Mouse (Mus musculus) heart, postnatal 0 days (tissue): ENCODE measurements around the gene Olfr279. TPM values are rescaled to one million over a fixed set of nuclear protein-coding genes. Genes with fewer than 3 reads are reported as not detected.

Experiments
- ATAC-seq: fragments of 200-750 bp; cut with Nextera tagmentation; 2 replicates; pipeline ENCODE4 v1.8.0; 2017; ENCODE audit warnings: low read depth, moderate number of reproducible peaks, moderate library complexity; ENCODE audit not compliant: insufficient read depth
- DNase-seq: peaks from one replicate; pipeline ENCODE4 v3.0.0-alpha.2; 2016; ENCODE audit warnings: low spot score
- H3K27ac ChIP-seq: fragments of 300-500 bp; sonication (generic); 2 replicates; pipeline ENCODE4 v1.5.1; 2014; ENCODE audit warnings: low read depth, mild to moderate bottlenecking
- H3K27me3 ChIP-seq: fragments of 300-500 bp; sonication (generic); 2 replicates; pipeline ENCODE4 v1.6.1; 2014; ENCODE audit warnings: low read length, mixed read lengths; ENCODE audit not compliant: control insufficient read depth, insufficient read depth
- H3K36me3 ChIP-seq: fragments of 300-500 bp; sonication (generic); replicated peaks from 2 replicates; pipeline ENCODE4 v1.6.1; 2014; ENCODE audit warnings: low read length, mixed read lengths; ENCODE audit not compliant: control insufficient read depth, insufficient read depth
- H3K4me1 ChIP-seq: fragments of 300-500 bp; sonication (generic); 2 replicates; pipeline ENCODE4 v1.6.1; 2014; ENCODE audit warnings: antibody characterized with exemption; ENCODE audit not compliant: control insufficient read depth, insufficient read depth
- H3K4me2 ChIP-seq: fragments of 300-500 bp; sonication (generic); 2 replicates; pipeline ENCODE4 v1.6.1; 2014; ENCODE audit warnings: low read depth, mild to moderate bottlenecking, low read length, moderate library complexity
- H3K4me3 ChIP-seq: fragments of 300-500 bp; sonication (generic); 2 replicates; pipeline ENCODE4 v1.5.1; 2014; ENCODE audit warnings: low read depth, low read length
- H3K9ac ChIP-seq: fragments of 300-500 bp; sonication (generic); replicated peaks from 2 replicates; pipeline ENCODE4 v1.6.1; 2014; ENCODE audit warnings: low read depth, low read length, mixed read lengths
- H3K9me3 ChIP-seq: fragments of 300-500 bp; sonication (generic); replicated peaks from 2 replicates; pipeline ENCODE4 v1.6.1; 2016; ENCODE audit warnings: low read length; ENCODE audit not compliant: control insufficient read depth
- CTCF ChIP-seq: IDR thresholded peaks from 2 replicates; pipeline ENCODE4 v1.5.1; 2016; ENCODE audit warnings: antibody characterized with exemption, control low read depth, low read depth
- EP300 ChIP-seq: IDR thresholded peaks from 2 replicates; pipeline ENCODE4 v1.6.1; 2016; ENCODE audit warnings: antibody characterized with exemption, low read depth
- WGBS: fragments of 180-500 bp; shearing (Covaris S2); extraction: QIAGEN DNeasy Blood & Tissue Kit; methylation state at CpG from one replicate; pipeline ENCODE4 v1.1.7; 2014; 5-methylcytosine and 5-hydroxymethylcytosine counted together
- polyA plus RNA-seq: library from polyadenylated mRNA; unstranded; fragments of >200 nt; fragmentation: Nextera tagmentation; extraction: Ambion mirVana; gene quantifications from 2 replicates; pipeline ENCODE4 v1.2.1, GENCODE M21; 2015
- total RNA-seq: library from RNA; depleted of rRNA; stranded (reverse); fragments of >200 nt; gene quantifications from 2 replicates; pipeline ENCODE4 v1.2.3, GENCODE M21; 2014; ENCODE audit warnings: low replicate concordance

Gene Olfr279
- total and polyA plus RNA-seq, 2 experiments from 2014 or later, result not detected

- peak overlapping the region; percentile 91; the same call in 1 of the 2 replicates for H3K9ac ChIP-seq
- ATAC-seq, result no peak
- H3K9me3 ChIP-seq, result no peaks in the 10 kb centered on the region
- peak overlapping the region; percentile 98; the same call in 1 of the 2 replicates for H3K27ac ChIP-seq
- DNase-seq, result no peak
- 26% methylated on average over 5 of the region's 5 CpGs for WGBS
- H3K4me2 ChIP-seq, result peak overlapping the region; percentile 90
- H3K27me3 ChIP-seq, result no peaks in the 10 kb centered on the region
- peaks cover 11% of the 10 kb centered on the region; the same call in 1 of the 2 replicates for H3K4me1 ChIP-seq
- H3K36me3 ChIP-seq, result peaks cover 42% of the 10 kb centered on the region
- peak overlapping the region; percentile 92 for H3K4me3 ChIP-seq
- TF ChIP-seq CTCF, result no peak
- TF ChIP-seq EP300, result no peak
Measured at GRCm38 (mm10) chr15:98532281-98532680, 40.1 kb downstream of the Olfr279 start.

DNA sequence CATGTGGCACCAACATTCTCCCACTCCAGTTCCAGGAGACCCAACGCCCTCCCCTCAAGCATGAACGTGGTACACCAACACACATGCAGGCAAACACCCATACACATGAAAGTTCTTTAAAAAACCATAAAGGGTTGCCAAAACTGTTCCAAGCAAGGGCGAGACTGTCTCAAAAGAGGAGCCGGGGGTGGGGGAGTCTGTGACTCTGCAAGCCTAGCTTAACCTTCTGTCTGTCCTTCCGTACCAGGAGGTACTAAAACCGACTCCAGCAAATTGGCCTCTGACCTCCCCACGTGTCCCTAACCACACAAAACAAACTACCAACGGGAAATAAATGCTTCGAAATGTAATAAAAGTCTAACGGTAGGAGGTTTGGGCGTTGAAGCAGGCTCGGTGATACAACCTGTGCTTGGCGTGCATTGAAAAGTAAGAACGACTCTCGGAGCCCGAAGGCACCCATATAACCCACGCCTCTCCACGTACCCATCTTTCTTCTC lies 40.9 kb downstream of the Olfr279 start:
- no peaks in the 10 kb centered on the region for H3K9me3 ChIP-seq
- under 1% methylated on average over 18 of the region's 18 CpGs for WGBS
- peak overlapping the region; percentile 98 for H3K27ac ChIP-seq
- H3K4me3 ChIP-seq, result peak overlapping the region; percentile 92
- DNase-seq (no peak), ATAC-seq (no peak)
- peak overlapping the region; percentile 91 for H3K9ac ChIP-seq
- H3K4me2 ChIP-seq, result peak overlapping the region; percentile 90
- TF ChIP-seq EP300 (no peak), CTCF (no peak)
- peaks cover 34% of the 10 kb centered on the region for H3K36me3 ChIP-seq
- peaks cover 11% of the 10 kb centered on the region; the same call in 1 of the 2 replicates for H3K4me1 ChIP-seq
- no peaks in the 10 kb centered on the region for H3K27me3 ChIP-seq

DNA sequence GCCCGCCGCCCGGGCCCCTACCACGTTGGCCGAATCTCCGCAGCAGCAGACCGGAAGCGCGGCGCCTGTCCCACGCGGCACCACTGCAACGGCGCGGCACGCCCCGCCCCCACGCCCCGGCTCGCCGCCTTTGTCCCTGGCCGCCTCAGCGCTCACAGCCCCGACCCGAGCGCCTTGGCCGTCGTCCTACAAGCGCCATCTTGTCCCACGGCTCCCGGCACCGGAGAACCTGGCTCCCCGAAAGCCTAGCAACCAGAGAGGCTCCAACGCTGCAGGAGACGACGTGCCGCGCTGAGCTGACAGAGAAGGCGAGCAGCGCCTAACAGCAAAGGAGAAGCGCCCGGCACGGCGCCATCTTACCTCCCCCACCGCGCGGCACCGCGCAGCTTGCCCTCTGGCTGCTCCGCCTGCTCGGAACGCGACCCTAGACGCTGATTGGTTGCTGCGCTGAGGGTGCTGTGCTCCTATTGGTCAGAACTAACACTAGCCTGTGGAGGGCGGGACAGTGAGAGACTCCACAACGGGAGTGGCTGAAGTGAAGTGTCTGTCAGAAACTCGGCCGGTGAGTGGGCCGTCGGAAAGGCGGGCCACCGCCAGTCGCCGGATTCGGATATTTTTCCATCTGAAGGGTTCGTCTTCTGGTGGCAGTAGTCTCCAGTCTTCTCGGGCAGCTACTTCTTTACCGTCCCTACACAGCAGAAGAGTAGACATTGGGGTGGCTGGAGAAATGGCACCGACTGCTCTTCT lies 41.9 kb downstream of the Olfr279 start, which contains the start of gene Kansl2:
Kansl2 (minus strand) TSS at position 384 of the 747 bp plus-strand sequence.
- peak; percentile 100 for ATAC-seq
- WGBS, result 0% methylated on average over 67 of the region's 70 CpGs
- Histone ChIP-seq H3K4me2 (peak within 1 kb of the TSS; percentile 90), H3K27ac (peak within 1 kb of the TSS; percentile 98), H3K9ac (peak within 1 kb of the TSS; percentile 91), H3K36me3 (peaks cover 30% of the 10 kb centered on the region), H3K4me3 (peak within 1 kb of the TSS; percentile 92), H3K9me3 (no peaks in the 10 kb centered on the region), H3K4me1 (peaks cover 11% of the 10 kb centered on the region; the same call in 1 of the 2 replicates), H3K27me3 (no peaks in the 10 kb centered on the region)
- TF ChIP-seq EP300 (peak; percentile 76; the same call in 1 of the 2 replicates), CTCF (no peak)
- DNase-seq, result peak; percentile 99

GRCm38 (mm10) chr15:98535921-98536320 lies 43.7 kb downstream of the Olfr279 start:
- no peak overlapping the region for H3K4me2 ChIP-seq
- ATAC-seq (no peak), DNase-seq (no peak)
- no peaks in the 10 kb centered on the region for H3K9me3 ChIP-seq
- peaks cover 20% of the 10 kb centered on the region for H3K36me3 ChIP-seq
- H3K4me3 ChIP-seq, result no peak overlapping the region
- no peak overlapping the region for H3K9ac ChIP-seq
- TF ChIP-seq EP300, result no peak
- TF ChIP-seq CTCF, result no peak
- no peaks in the 10 kb centered on the region for H3K27me3 ChIP-seq
- H3K27ac ChIP-seq, result no peak overlapping the region
- 71% methylated on average over 4 of the region's 4 CpGs for WGBS
- H3K4me1 ChIP-seq, result peaks cover 11% of the 10 kb centered on the region; the same call in 1 of the 2 replicates

- WGBS, result 78% methylated on average over 8 of the region's 8 CpGs
- Histone ChIP-seq H3K27ac (no peak overlapping the region), H3K4me2 (no peak overlapping the region), H3K9ac (no peak overlapping the region), H3K36me3 (peaks cover 17% of the 10 kb centered on the region), H3K4me3 (no peak overlapping the region), H3K27me3 (no peaks in the 10 kb centered on the region), H3K9me3 (no peaks in the 10 kb centered on the region), H3K4me1 (peaks cover 11% of the 10 kb centered on the region; the same call in 1 of the 2 replicates)
- DNase-seq (no peak), ATAC-seq (no peak)
- TF ChIP-seq CTCF (no peak), EP300 (no peak)
Measured at GRCm38 (mm10) chr15:98536828-98537510, 44.8 kb downstream of the Olfr279 start.
